Mouse (Mus musculus): ENCODE data around the gene Rybp.
A peak's percentile ranks its signal among the peaks of the same experiment; 100 is the strongest.

- TF ChIP-seq EP300 (IDR thresholded peaks at IDR 0.05; ENCODE audit: low read depth) (0 out of 2 replicates have a peak, but pooled peaks have one; percentile 27), CTCF (IDR thresholded peaks at IDR 0.05; ENCODE audit: low read depth) (no peak)
These were observed 29.0 kb downstream of the Rybp start for GRCm38 (mm10) chr6:100258278-100258677.

Data from liver, postnatal 0 days (tissue).